Mouse (Mus musculus) heart, embryonic 16.5 days (tissue): ENCODE measurements around the gene Ap1ar. TPM values are rescaled to one million over a fixed set of nuclear protein-coding genes. Genes with fewer than 3 reads are reported as not detected.
"Not testable (repeated sequence)": the region's sequence is repeated elsewhere in the genome, so short reads cannot be mapped to it uniquely, and the experiment has no call there.

ENCODE experiments used
- ATAC-seq: fragments of 200-750 bp; cut with Nextera tagmentation; replicated peaks from 2 replicates; pipeline ENCODE4 v1.8.0; 2017; ENCODE audit warnings: moderate number of reproducible peaks; ENCODE audit not compliant: insufficient read depth, low FRiP score; ENCODE audit errors: extremely low read depth
- H3K27ac ChIP-seq: fragments of 300-500 bp; sonication (generic); 2 replicates; pipeline ENCODE4 v1.5.1; 2014; ENCODE audit warnings: mild to moderate bottlenecking, low read length, control low read depth, moderate library complexity
- H3K27me3 ChIP-seq: fragments of 300-500 bp; sonication (generic); 2 replicates; pipeline ENCODE4 v1.6.1; 2014; ENCODE audit warnings: low read length, mixed read lengths; ENCODE audit not compliant: control insufficient read depth, insufficient read depth
- H3K36me3 ChIP-seq: fragments of 300-500 bp; sonication (generic); 2 replicates; pipeline ENCODE4 v1.6.1; 2014; ENCODE audit not compliant: control insufficient read depth, insufficient read depth
- H3K4me1 ChIP-seq: fragments of 300-500 bp; sonication (generic); 2 replicates; pipeline ENCODE4 v1.6.1; 2014; ENCODE audit warnings: low read length, mixed read lengths; ENCODE audit not compliant: control insufficient read depth, insufficient read depth
- H3K4me2 ChIP-seq: fragments of 300-500 bp; sonication (generic); 2 replicates; pipeline ENCODE4 v1.6.1; 2014; ENCODE audit warnings: low read depth, mild to moderate bottlenecking, control low read depth, low read length
- H3K4me3 ChIP-seq: fragments of 300-500 bp; sonication (generic); 2 replicates; pipeline ENCODE4 v1.5.1; 2014; ENCODE audit warnings: mild to moderate bottlenecking, control low read depth, low read length
- H3K9ac ChIP-seq: fragments of 300-500 bp; sonication (generic); 2 replicates; pipeline ENCODE4 v1.6.1; 2014; ENCODE audit warnings: low read length, control low read depth
- H3K9me3 ChIP-seq: fragments of 300-500 bp; sonication (generic); replicated peaks from 2 replicates; pipeline ENCODE4 v1.6.1; 2016; ENCODE audit warnings: low read length; ENCODE audit not compliant: control insufficient read depth
- WGBS: fragments of 180-500 bp; shearing (Covaris S2); extraction: QIAGEN DNeasy Blood & Tissue Kit; methylation state at CpG from one replicate; pipeline ENCODE4 v1.1.7; 2014; 5-methylcytosine and 5-hydroxymethylcytosine counted together
- polyA plus RNA-seq: library from polyadenylated mRNA; unstranded; fragments of >200 nt; fragmentation: Nextera tagmentation; extraction: Ambion mirVana; gene quantifications from 2 replicates; pipeline ENCODE4 v1.2.1, GENCODE M21; 2015

Ap1ar gene
- polyA plus RNA-seq, 1 experiment from 2014 or later, result 31.6 TPM

- no peak for ATAC-seq
- no peak overlapping the region for H3K9ac ChIP-seq
- H3K36me3 ChIP-seq, result no peaks in the 10 kb centered on the region
- H3K4me3 ChIP-seq, result no peak overlapping the region
- H3K27ac ChIP-seq, result no peak overlapping the region
- peaks cover 6% of the 10 kb centered on the region; the same call in 1 of the 2 replicates for H3K27me3 ChIP-seq
- H3K4me2 ChIP-seq, result no peak overlapping the region
- H3K4me1 ChIP-seq, result peaks cover 3% of the 10 kb centered on the region
- no peaks in the 10 kb centered on the region for H3K9me3 ChIP-seq
Observed at GRCm38 (mm10) chr3:127787032-127787431, 50.3 kb downstream of the Ap1ar start.

- not testable (repeated sequence) for H3K27ac ChIP-seq, H3K36me3 ChIP-seq, H3K4me1 ChIP-seq, H3K27me3 ChIP-seq, H3K9ac ChIP-seq, H3K9me3 ChIP-seq, H3K4me3 ChIP-seq, ATAC-seq, H3K4me2 ChIP-seq
- WGBS, result 93% methylated on average over 8 of the region's 8 CpGs
Observed at GRCm38 (mm10) chr3:127783680-127784079, 53.6 kb downstream of the Ap1ar start.

GRCm38 (mm10) chr3:127782921-127783320 lies 54.4 kb downstream of the Ap1ar start:
- no peak overlapping the region for H3K9ac ChIP-seq
- no peaks in the 10 kb centered on the region for H3K9me3 ChIP-seq
- H3K27ac ChIP-seq, result no peak overlapping the region
- no peak for ATAC-seq
- no peaks in the 10 kb centered on the region; the same call in 1 of the 2 replicates for H3K4me1 ChIP-seq
- H3K4me3 ChIP-seq, result no peak overlapping the region
- H3K4me2 ChIP-seq, result no peak overlapping the region
- no peaks in the 10 kb centered on the region for H3K27me3 ChIP-seq
- no peaks in the 10 kb centered on the region for H3K36me3 ChIP-seq
- WGBS, result 63% methylated on average over 6 of the region's 6 CpGs

- H3K4me2 ChIP-seq, result no peak overlapping the region
- no peak overlapping the region for H3K27ac ChIP-seq
- 93% methylated on average over 9 of the region's 9 CpGs for WGBS
- H3K36me3 ChIP-seq, result no peaks in the 10 kb centered on the region
- H3K4me1 ChIP-seq, result no peaks in the 10 kb centered on the region; the same call in 1 of the 2 replicates
- no peaks in the 10 kb centered on the region for H3K27me3 ChIP-seq
- H3K9me3 ChIP-seq, result no peaks in the 10 kb centered on the region
- no peak overlapping the region for H3K4me3 ChIP-seq
- no peak overlapping the region for H3K9ac ChIP-seq
- no peak for ATAC-seq
Observed at GRCm38 (mm10) chr3:127780921-127781320, 56.4 kb downstream of the Ap1ar start.

GRCm38 (mm10) chr3:127780021-127780644 lies 57.2 kb downstream of the Ap1ar start, which contains the start of gene Alpk1:
Gene Alpk1 (minus strand): TSS chr3:127780527.
- peak; percentile 83 for ATAC-seq
- H3K4me3 ChIP-seq, result peak within 1 kb of the TSS; percentile 57
- 2% methylated on average over 24 of the region's 24 CpGs for WGBS
- H3K9me3 ChIP-seq, result no peaks in the 10 kb centered on the region
- H3K27ac ChIP-seq, result peak within 1 kb of the TSS; percentile 49
- no peaks in the 10 kb centered on the region for H3K36me3 ChIP-seq
- H3K4me2 ChIP-seq, result peak within 1 kb of the TSS; percentile 70
- no peaks in the 10 kb centered on the region; the same call in 1 of the 2 replicates for H3K4me1 ChIP-seq
- H3K9ac ChIP-seq, result peak within 1 kb of the TSS; percentile 68
- H3K27me3 ChIP-seq, result no peaks in the 10 kb centered on the region

GRCm38 (mm10) chr3:127769146-127769545 lies 68.2 kb downstream of the Ap1ar start:
- no peak overlapping the region for H3K27ac ChIP-seq
- H3K36me3 ChIP-seq, result no peaks in the 10 kb centered on the region
- no peaks in the 10 kb centered on the region for H3K27me3 ChIP-seq
- no peak overlapping the region for H3K4me3 ChIP-seq
- no peak overlapping the region for H3K4me2 ChIP-seq
- H3K4me1 ChIP-seq, result no peaks in the 10 kb centered on the region
- no peaks in the 10 kb centered on the region for H3K9me3 ChIP-seq
- H3K9ac ChIP-seq, result no peak overlapping the region
- ATAC-seq, result no peak
- 83% methylated on average over 11 of the region's 11 CpGs for WGBS

- no peak for ATAC-seq
- Histone ChIP-seq H3K4me2 (no peak overlapping the region), H3K9ac (no peak overlapping the region), H3K9me3 (no peaks in the 10 kb centered on the region), H3K27me3 (no peaks in the 10 kb centered on the region), H3K27ac (no peak overlapping the region), H3K36me3 (no peaks in the 10 kb centered on the region), H3K4me3 (no peak overlapping the region), H3K4me1 (no peaks in the 10 kb centered on the region)
- WGBS, result 64% methylated on average over 3 of the region's 3 CpGs
Observed at GRCm38 (mm10) chr3:127765971-127766370, 71.4 kb downstream of the Ap1ar start.

- no peak for ATAC-seq
- no peak overlapping the region for H3K4me3 ChIP-seq
- H3K4me1 ChIP-seq, result no peaks in the 10 kb centered on the region
- no peaks in the 10 kb centered on the region for H3K9me3 ChIP-seq
- WGBS, result 58% methylated on average over 5 of the region's 5 CpGs
- no peaks in the 10 kb centered on the region for H3K36me3 ChIP-seq
- H3K4me2 ChIP-seq, result no peak overlapping the region
- H3K9ac ChIP-seq, result no peak overlapping the region
- no peak overlapping the region for H3K27ac ChIP-seq
- 0 out of 2 replicates have a peak, but pooled peaks cover 2% of the 10 kb centered on the region for H3K27me3 ChIP-seq
Observed at GRCm38 (mm10) chr3:127764541-127764940, 72.8 kb downstream of the Ap1ar start.

GRCm38 (mm10) chr3:127763076-127763612 lies 74.2 kb downstream of the Ap1ar start:
- Histone ChIP-seq H3K9me3 (no peaks in the 10 kb centered on the region), H3K9ac (no peak overlapping the region), H3K4me3 (no peak overlapping the region), H3K4me2 (no peak overlapping the region), H3K36me3 (no peaks in the 10 kb centered on the region), H3K4me1 (no peaks in the 10 kb centered on the region), H3K27me3 (peaks cover 4% of the 10 kb centered on the region; the same call in 1 of the 2 replicates), H3K27ac (no peak overlapping the region)
- 22% methylated on average over 7 of the region's 7 CpGs for WGBS
- ATAC-seq, result no peak
